Mouse (Mus musculus) ES-E14 (cell line): Measurements from ENCODE around the gene Esr2. TPM values are rescaled to one million over a fixed set of nuclear protein-coding genes. Genes with fewer than 3 reads are reported as not detected.

Experiments
- DNase-seq: peaks from one replicate; pipeline ENCODE4 v3.0.0-alpha.2; 2013; ENCODE audit warnings: low read depth, low spot score
- H3K27ac ChIP-seq: 2 replicates; pipeline ENCODE4 v1.5.1; 2012; ENCODE audit warnings: low read depth, mild to moderate bottlenecking, low read length, moderate library complexity, mixed read lengths; ENCODE audit not compliant: poor library complexity, insufficient read depth, severe bottlenecking
- H3K36me3 ChIP-seq: 2 replicates; pipeline ENCODE4 v1.6.1; 2012; ENCODE audit warnings: mild to moderate bottlenecking, low read length, moderate library complexity, mixed read lengths; ENCODE audit not compliant: control insufficient read depth, poor library complexity, insufficient read depth, severe bottlenecking
- H3K4me1 ChIP-seq, 2 experiments: fragments of 150-350 bp in 1 of 2; sonication (generic) in 1 of 2; 2 replicates each; pipeline ENCODE4 v1.6.1; 2012; ENCODE audit warnings: low read length in 2 of 2, mild to moderate bottlenecking in 1 of 2, mixed read lengths in 1 of 2; ENCODE audit not compliant: control insufficient read depth in 2 of 2, insufficient read depth in 2 of 2, poor library complexity in 1 of 2
- H3K4me3 ChIP-seq, 2 experiments: fragments of 150-350 bp in 1 of 2; sonication (generic) in 1 of 2; 2 replicates each; pipeline ENCODE4 v1.5.1; 2012; ENCODE audit warnings: low read length in 2 of 2, low read depth in 1 of 2, mild to moderate bottlenecking in 1 of 2, mixed read lengths in 1 of 2; ENCODE audit not compliant: insufficient read depth in 1 of 2, poor library complexity in 1 of 2, severe bottlenecking in 1 of 2
- H3K9ac ChIP-seq: 2 replicates; pipeline ENCODE4 v1.6.1; 2012; ENCODE audit warnings: low read depth, mild to moderate bottlenecking, low read length, mixed read lengths; ENCODE audit not compliant: poor library complexity, insufficient read depth, severe bottlenecking
- H3K9me3 ChIP-seq: fragments of 150-350 bp; sonication (generic); 2 replicates; pipeline ENCODE4 v1.6.1; 2012; ENCODE audit warnings: low read depth, mild to moderate bottlenecking, low read length; ENCODE audit not compliant: control insufficient read depth, insufficient read depth
- CHD2 ChIP-seq: IDR thresholded peaks from 2 replicates; pipeline ENCODE4 v1.6.1; 2014; ENCODE audit warnings: mild to moderate bottlenecking, low read depth, low read length, inconsistent platforms
- HCFC1 ChIP-seq: IDR thresholded peaks from 2 replicates; pipeline ENCODE4 v1.6.1; 2012; ENCODE audit warnings: low read length, inconsistent platforms, borderline replicate concordance; ENCODE audit not compliant: insufficient read depth
- MAFK ChIP-seq: IDR thresholded peaks from 2 replicates; pipeline ENCODE4 v1.6.1; 2014; ENCODE audit warnings: mild to moderate bottlenecking, low read depth, low read length, inconsistent platforms; ENCODE audit not compliant: insufficient read depth
- ZC3H11A ChIP-seq: IDR thresholded peaks from 2 replicates; pipeline ENCODE4 v1.6.1; 2012; ENCODE audit warnings: low read depth, mild to moderate bottlenecking, inconsistent platforms, low read length, borderline replicate concordance
- ZNF384 ChIP-seq: IDR thresholded peaks from 2 replicates; pipeline ENCODE4 v1.6.1; 2012; ENCODE audit warnings: low read depth, low read length, inconsistent platforms
- in situ Hi-C, 2 experiments: fragments of 600-800 bp; cut with MboI; formaldehyde crosslinking; loops; one replicate each; pipeline ENCODE4 v1.15.1; 2025; ENCODE audit warnings: low sequenced_read_pairs in 2 of 2, inconsistent platforms in 1 of 2; ENCODE audit not compliant: unreplicated experiment in 2 of 2
- total RNA-seq: library from RNA; depleted of rRNA; stranded (reverse); fragments of 300-350 nt; gene quantifications from 2 replicates; pipeline ENCODE4 v1.2.3, GENCODE M21; 2012

Gene Esr2
- total RNA-seq, 1 experiment: 0.22 TPM

DNA sequence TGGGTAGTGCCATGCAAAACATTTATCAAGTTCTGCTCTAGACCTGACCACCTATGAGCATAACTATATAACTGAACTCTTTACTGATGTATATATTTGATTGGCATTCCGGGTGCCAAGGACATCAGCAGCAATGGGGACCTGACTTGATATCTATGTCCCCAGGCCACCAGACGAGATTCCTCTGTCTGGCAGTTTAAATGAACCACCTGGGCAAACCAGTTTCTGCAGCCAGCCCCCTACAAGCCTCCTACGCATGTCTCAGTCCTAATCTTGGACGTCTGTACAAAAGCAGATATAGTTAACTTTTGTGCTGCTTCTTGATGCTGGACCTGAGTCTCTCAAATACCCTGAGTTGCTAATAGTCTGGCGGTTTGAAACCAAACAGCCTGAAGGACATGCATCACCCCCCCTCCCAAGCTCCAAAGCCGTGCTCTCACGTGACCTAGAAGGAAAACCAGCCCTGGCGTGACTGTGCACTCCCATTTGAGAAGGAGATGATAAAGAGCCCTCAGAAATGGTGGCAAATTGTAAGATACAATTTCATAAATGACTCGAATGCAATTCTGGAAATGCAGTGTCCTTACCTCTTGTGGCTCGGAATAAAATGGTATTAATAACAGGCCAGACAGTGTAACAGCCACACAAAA, 8.2 kb upstream of the Esr2 start:
- DNase-seq: no peak
- in situ Hi-C loops: loop anchor here in 1 of 2 experiments (25.0 kb wide), 2 partner anchors 173 to 398 kb away; no protein-coding TSS in a partner anchor
- no peaks in the 10 kb centered on the region for H3K4me1 ChIP-seq
- no peak overlapping the region for H3K9ac ChIP-seq
- TF ChIP-seq ZNF384 (no peak), CHD2 (no peak), MAFK (no peak), ZC3H11A (no peak), HCFC1 (no peak)
- no peaks in the 10 kb centered on the region for H3K36me3 ChIP-seq
- H3K27ac ChIP-seq: no peak overlapping the region
- H3K4me3 ChIP-seq: no peak overlapping the region
- no peaks in the 10 kb centered on the region for H3K9me3 ChIP-seq

DNA sequence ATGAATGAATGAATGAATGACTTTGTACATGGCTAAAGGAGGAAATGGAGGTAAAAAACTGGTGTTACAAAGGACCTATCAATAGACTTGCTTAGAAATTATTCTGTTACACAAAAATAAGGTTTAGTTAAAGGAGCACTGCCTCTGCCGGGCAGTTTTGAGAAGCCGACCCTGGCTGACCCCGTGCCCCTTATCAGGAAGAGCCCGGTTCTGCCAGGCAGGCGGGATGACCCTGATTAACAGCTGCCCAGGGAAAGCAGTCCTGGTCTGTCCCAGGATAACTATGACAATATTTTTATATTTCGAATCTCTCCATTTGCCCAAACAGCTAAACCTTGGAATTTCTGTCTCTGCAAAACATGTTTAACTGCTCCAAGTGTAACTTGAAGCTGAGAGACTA, 7.2 kb upstream of the Esr2 start:
- no peaks in the 10 kb centered on the region for H3K4me1 ChIP-seq
- no peak overlapping the region for H3K9ac ChIP-seq
- H3K4me3 ChIP-seq: no peak overlapping the region
- in situ Hi-C loops: loop anchor here in 1 of 2 experiments (25.0 kb wide), 2 partner anchors 172 to 397 kb away; no protein-coding TSS in a partner anchor
- H3K27ac ChIP-seq: no peak overlapping the region
- H3K9me3 ChIP-seq: no peaks in the 10 kb centered on the region
- no peak for DNase-seq
- TF ChIP-seq MAFK: no peak
- no peak for TF ChIP-seq CHD2
- TF ChIP-seq ZC3H11A: no peak
- TF ChIP-seq HCFC1: no peak
- no peak for TF ChIP-seq ZNF384
- H3K36me3 ChIP-seq: no peaks in the 10 kb centered on the region

GRCm38 (mm10) chr12:76182831-76183230, 5.8 kb upstream of the Esr2 start:
- H3K9me3 ChIP-seq: no peaks in the 10 kb centered on the region
- DNase-seq: no peak

GRCm38 (mm10) chr12:76181471-76181870, 4.4 kb upstream of the Esr2 start:
- H3K4me3 ChIP-seq: no peak overlapping the region
- no peak overlapping the region for H3K27ac ChIP-seq
- H3K9me3 ChIP-seq: no peaks in the 10 kb centered on the region
- in situ Hi-C loops: loop anchor here in 1 of 2 experiments (25.0 kb wide), 2 partner anchors 169 to 394 kb away; no protein-coding TSS in a partner anchor
- H3K9ac ChIP-seq: no peak overlapping the region
- no peaks in the 10 kb centered on the region for H3K36me3 ChIP-seq
- TF ChIP-seq HCFC1: no peak
- no peak for TF ChIP-seq CHD2
- TF ChIP-seq ZC3H11A: no peak
- no peak for TF ChIP-seq MAFK
- no peak for TF ChIP-seq ZNF384
- no peak for DNase-seq
- H3K4me1 ChIP-seq: no peaks in the 10 kb centered on the region

More at GRCm38 (mm10) chr12:76182831-76183230, 5.8 kb upstream of the Esr2 start:
- H3K27ac ChIP-seq: no peak overlapping the region
- no peak overlapping the region for H3K4me3 ChIP-seq
- H3K36me3 ChIP-seq: no peaks in the 10 kb centered on the region
- in situ Hi-C loops: loop anchor here in 1 of 2 experiments (25.0 kb wide), 2 partner anchors 171 to 396 kb away; no protein-coding TSS in a partner anchor
- no peak overlapping the region for H3K9ac ChIP-seq
- H3K4me1 ChIP-seq: no peaks in the 10 kb centered on the region
- no peak for TF ChIP-seq MAFK
- no peak for TF ChIP-seq HCFC1
- no peak for TF ChIP-seq ZC3H11A
- no peak for TF ChIP-seq ZNF384
- TF ChIP-seq CHD2: no peak

DNA sequence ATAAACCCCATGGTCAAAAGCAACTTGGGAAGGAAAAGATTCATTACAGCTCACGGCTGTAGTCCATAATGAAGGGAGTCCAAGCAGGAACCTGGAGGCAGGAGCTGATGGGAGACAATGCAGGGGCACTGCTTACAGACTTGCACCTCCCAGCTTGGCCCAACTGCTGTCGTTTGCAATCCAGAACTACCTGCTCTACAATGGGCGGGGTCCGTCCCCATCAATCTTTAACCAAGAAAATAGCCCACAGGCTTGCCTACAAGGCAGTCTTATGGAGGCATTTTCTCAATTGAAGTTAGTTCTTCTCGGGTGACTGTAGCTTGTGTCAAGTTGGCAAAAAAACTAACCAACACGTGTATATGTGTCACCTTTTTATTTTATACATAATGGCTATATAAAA, 3.4 kb upstream of the Esr2 start:
- Histone ChIP-seq H3K36me3 (no peaks in the 10 kb centered on the region), H3K9ac (no peak overlapping the region), H3K27ac (no peak overlapping the region), H3K4me3 (no peak overlapping the region), H3K9me3 (no peaks in the 10 kb centered on the region), H3K4me1 (no peaks in the 10 kb centered on the region)
- TF ChIP-seq HCFC1: no peak
- no peak for TF ChIP-seq MAFK
- TF ChIP-seq ZC3H11A: no peak
- TF ChIP-seq ZNF384: no peak
- TF ChIP-seq CHD2: no peak
- DNase-seq: no peak
- in situ Hi-C loops: loop anchor here in 1 of 2 experiments (25.0 kb wide), 2 partner anchors 168 to 393 kb away; no protein-coding TSS in a partner anchor
